Mouse (Mus musculus) heart, embryonic 13.5 days (tissue): ENCODE measurements around the gene Wdfy3. TPM values are rescaled to one million over a fixed set of nuclear protein-coding genes. Genes with fewer than 3 reads are reported as not detected.
"Not testable (repeated sequence)": the region's sequence is repeated elsewhere in the genome, so short reads cannot be mapped to it uniquely, and the experiment has no call there.

ENCODE experiments used
- ATAC-seq: fragments of 200-750 bp; cut with Nextera tagmentation; 2 replicates; pipeline ENCODE4 v1.8.0; 2017; ENCODE audit warnings: moderate TSS enrichment; ENCODE audit not compliant: insufficient number of reproducible peaks, low FRiP score, low TSS enrichment; ENCODE audit errors: extremely low read depth
- H3K27ac ChIP-seq: fragments of 300-500 bp; sonication (generic); replicated peaks from 2 replicates; pipeline ENCODE4 v1.5.1; 2015; ENCODE audit warnings: moderate library complexity, mild to moderate bottlenecking, inconsistent platforms
- H3K27me3 ChIP-seq: fragments of 300-500 bp; sonication (generic); replicated peaks from 2 replicates; pipeline ENCODE4 v1.6.1; 2015; ENCODE audit warnings: mild to moderate bottlenecking, inconsistent platforms
- H3K36me3 ChIP-seq: fragments of 300-500 bp; sonication (generic); 2 replicates; pipeline ENCODE4 v1.6.1; 2015; ENCODE audit warnings: mild to moderate bottlenecking, inconsistent platforms
- H3K4me1 ChIP-seq: fragments of 300-500 bp; sonication (generic); 2 replicates; pipeline ENCODE4 v1.6.1; 2015; ENCODE audit warnings: inconsistent platforms
- H3K4me2 ChIP-seq: fragments of 300-500 bp; sonication (generic); 2 replicates; pipeline ENCODE4 v1.6.1; 2015; ENCODE audit warnings: inconsistent platforms, mild to moderate bottlenecking, moderate library complexity
- H3K4me3 ChIP-seq: fragments of 300-500 bp; sonication (generic); 2 replicates; pipeline ENCODE4 v1.5.1; 2015; ENCODE audit warnings: moderate library complexity, mild to moderate bottlenecking, inconsistent platforms
- H3K9ac ChIP-seq: fragments of 300-500 bp; sonication (generic); 2 replicates; pipeline ENCODE4 v1.6.1; 2015; ENCODE audit warnings: inconsistent platforms, mild to moderate bottlenecking, moderate library complexity
- H3K9me3 ChIP-seq: fragments of 300-500 bp; sonication (generic); 2 replicates; pipeline ENCODE4 v1.6.1; 2016; ENCODE audit warnings: inconsistent platforms
- WGBS: fragments of 180-500 bp; shearing (Covaris S2); methylation state at CpG from one replicate; pipeline ENCODE4 v1.1.7; 2015; ENCODE audit warnings: mixed read lengths; 5-methylcytosine and 5-hydroxymethylcytosine counted together
- polyA plus RNA-seq: library from polyadenylated mRNA; unstranded; fragments of >200 nt; fragmentation: Nextera tagmentation; extraction: Ambion mirVana; gene quantifications from 2 replicates; pipeline ENCODE4 v1.2.1, GENCODE M21; 2015

The Wdfy3 gene
- polyA plus RNA-seq, 1 experiment from 2014 or later, result 8.8 TPM

- Histone ChIP-seq H3K27me3 (no peaks in the 10 kb centered on the region), H3K9ac (no peak overlapping the region), H3K9me3 (0 out of 2 replicates have a peak, but pooled peaks cover 3% of the 10 kb centered on the region), H3K4me1 (peaks cover 38% of the 10 kb centered on the region), H3K4me3 (no peak overlapping the region), H3K27ac (peak overlapping the region; percentile 45), H3K4me2 (no peak overlapping the region), H3K36me3 (peaks cover 75% of the 10 kb centered on the region)
- WGBS, result 57% methylated on average over 16 of the region's 16 CpGs
- ATAC-seq, result peak; percentile 34; the same call in 1 of the 2 replicates
These were observed 133.8 kb downstream of the Wdfy3 start for GRCm38 (mm10) chr5:101935893-101936292.

GRCm38 (mm10) chr5:101934629-101935028 is 135.1 kb downstream of the Wdfy3 start:
- 88% methylated on average over 7 of the region's 7 CpGs for WGBS
- H3K9ac ChIP-seq, result no peak overlapping the region
- H3K36me3 ChIP-seq, result peaks cover 75% of the 10 kb centered on the region
- H3K9me3 ChIP-seq, result 0 out of 2 replicates have a peak, but pooled peaks cover 3% of the 10 kb centered on the region
- no peak overlapping the region for H3K4me2 ChIP-seq
- H3K4me3 ChIP-seq, result no peak overlapping the region
- H3K4me1 ChIP-seq, result peaks cover 38% of the 10 kb centered on the region
- H3K27me3 ChIP-seq, result no peaks in the 10 kb centered on the region
- ATAC-seq, result no peak
- no peak overlapping the region for H3K27ac ChIP-seq

- H3K4me2 ChIP-seq, result peak overlapping the region; percentile 27; the same call in 1 of the 2 replicates
- H3K27ac ChIP-seq, result peak overlapping the region; percentile 90
These were observed 136.5 kb downstream of the Wdfy3 start for GRCm38 (mm10) chr5:101932971-101933810.

GRCm38 (mm10) chr5:101931997-101932396 is 137.7 kb downstream of the Wdfy3 start:
- no peak for ATAC-seq
- H3K27me3 ChIP-seq, result no peaks in the 10 kb centered on the region
- 0 out of 2 replicates have a peak, but pooled peaks cover 3% of the 10 kb centered on the region for H3K9me3 ChIP-seq
- WGBS, result 69% methylated on average over 4 of the region's 4 CpGs
- H3K4me1 ChIP-seq, result peaks cover 21% of the 10 kb centered on the region
- peaks cover 77% of the 10 kb centered on the region for H3K36me3 ChIP-seq
- no peak overlapping the region for H3K4me2 ChIP-seq
- H3K9ac ChIP-seq, result no peak overlapping the region
- H3K4me3 ChIP-seq, result no peak overlapping the region
- H3K27ac ChIP-seq, result no peak overlapping the region

More at GRCm38 (mm10) chr5:101932971-101933810, 136.5 kb downstream of the Wdfy3 start:
- H3K4me3 ChIP-seq, result no peak overlapping the region
- H3K36me3 ChIP-seq, result peaks cover 77% of the 10 kb centered on the region
- ATAC-seq, result no peak; the same call in 1 of the 2 replicates
- peaks cover 33% of the 10 kb centered on the region for H3K4me1 ChIP-seq
- H3K9me3 ChIP-seq, result 0 out of 2 replicates have a peak, but pooled peaks cover 3% of the 10 kb centered on the region
- peak overlapping the region; percentile 47 for H3K9ac ChIP-seq
- WGBS, result 53% methylated on average over 15 of the region's 15 CpGs
- H3K27me3 ChIP-seq, result no peaks in the 10 kb centered on the region

- Histone ChIP-seq H3K4me2 (no peak overlapping the region), H3K27me3 (no peaks in the 10 kb centered on the region), H3K9ac (no peak overlapping the region), H3K36me3 (peaks cover 94% of the 10 kb centered on the region), H3K9me3 (no peaks in the 10 kb centered on the region), H3K4me3 (no peak overlapping the region), H3K27ac (no peak overlapping the region), H3K4me1 (no peaks in the 10 kb centered on the region)
- ATAC-seq, result no peak
- WGBS, result 92% methylated on average over 8 of the region's 8 CpGs
These were observed 143.4 kb downstream of the Wdfy3 start for GRCm38 (mm10) chr5:101926311-101926710.

GRCm38 (mm10) chr5:101923710-101924109 is 146.0 kb downstream of the Wdfy3 start:
- Histone ChIP-seq H3K4me3 (no peak overlapping the region), H3K4me2 (no peak overlapping the region), H3K27me3 (no peaks in the 10 kb centered on the region), H3K9ac (no peak overlapping the region), H3K36me3 (peaks cover 96% of the 10 kb centered on the region), H3K9me3 (no peaks in the 10 kb centered on the region), H3K27ac (no peak overlapping the region), H3K4me1 (no peaks in the 10 kb centered on the region)
- WGBS, result 85% methylated on average over 11 of the region's 11 CpGs
- no peak for ATAC-seq

- H3K36me3 ChIP-seq, result peaks cover 93% of the 10 kb centered on the region
- H3K9me3 ChIP-seq, result no peaks in the 10 kb centered on the region
- no peak for ATAC-seq
These were observed 150.2 kb downstream of the Wdfy3 start for GRCm38 (mm10) chr5:101919559-101919958.

GRCm38 (mm10) chr5:101909468-101909867 is 160.3 kb downstream of the Wdfy3 start:
- H3K4me1 ChIP-seq, result no peaks in the 10 kb centered on the region
- no peak overlapping the region for H3K27ac ChIP-seq
- WGBS, result 88% methylated on average over 10 of the region's 10 CpGs
- no peaks in the 10 kb centered on the region for H3K9me3 ChIP-seq
- no peak overlapping the region for H3K4me3 ChIP-seq
- no peak overlapping the region for H3K4me2 ChIP-seq
- peaks cover 94% of the 10 kb centered on the region for H3K36me3 ChIP-seq
- H3K27me3 ChIP-seq, result no peaks in the 10 kb centered on the region
- H3K9ac ChIP-seq, result no peak overlapping the region
- no peak for ATAC-seq

More at GRCm38 (mm10) chr5:101919559-101919958, 150.2 kb downstream of the Wdfy3 start:
- WGBS, result 89% methylated on average over 5 of the region's 5 CpGs
- H3K27me3 ChIP-seq, result no peaks in the 10 kb centered on the region
- H3K4me2 ChIP-seq, result no peak overlapping the region
- no peak overlapping the region for H3K9ac ChIP-seq
- no peaks in the 10 kb centered on the region for H3K4me1 ChIP-seq
- H3K27ac ChIP-seq, result no peak overlapping the region
- no peak overlapping the region for H3K4me3 ChIP-seq

GRCm38 (mm10) chr5:101905624-101906023 is 164.1 kb downstream of the Wdfy3 start:
- Histone ChIP-seq H3K9me3 (no peaks in the 10 kb centered on the region), H3K36me3 (peaks cover 95% of the 10 kb centered on the region), H3K4me1 (no peaks in the 10 kb centered on the region), H3K27ac (no peak overlapping the region), H3K4me3 (no peak overlapping the region), H3K27me3 (no peaks in the 10 kb centered on the region), H3K4me2 (no peak overlapping the region), H3K9ac (no peak overlapping the region)
- 85% methylated on average over 3 of the region's 3 CpGs for WGBS
- no peak for ATAC-seq

- H3K9me3 ChIP-seq, H3K27ac ChIP-seq, H3K27me3 ChIP-seq, H3K9ac ChIP-seq, H3K4me1 ChIP-seq, H3K4me2 ChIP-seq, H3K4me3 ChIP-seq, ATAC-seq: not testable (repeated sequence)
- H3K36me3 ChIP-seq, result peaks cover 95% of the 10 kb centered on the region
- 54% methylated on average over 4 of the region's 4 CpGs for WGBS
These were observed 164.9 kb downstream of the Wdfy3 start for GRCm38 (mm10) chr5:101904841-101905240.

GRCm38 (mm10) chr5:101902686-101903085 is 167.0 kb downstream of the Wdfy3 start:
- 80% methylated on average over 1 of the region's 1 CpGs for WGBS
- Histone ChIP-seq H3K36me3 (peaks cover 92% of the 10 kb centered on the region), H3K9ac (no peak overlapping the region), H3K27me3 (no peaks in the 10 kb centered on the region), H3K27ac (no peak overlapping the region), H3K4me2 (no peak overlapping the region), H3K9me3 (no peaks in the 10 kb centered on the region), H3K4me3 (no peak overlapping the region), H3K4me1 (no peaks in the 10 kb centered on the region)
- ATAC-seq, result no peak
